Mouse (Mus musculus) thymus, postnatal 25 days (tissue): ENCODE measurements around the gene Gm11938.

Source experiments
- DNase-seq: peaks from one replicate; pipeline ENCODE4 v3.0.0; 2022

Gene Gm11938

GRCm38 (mm10) chr11:99566530-99566929 is 36.6 kb downstream of the Gm11938 start, which contains the start of gene Krtap3-1:
Gene Krtap3-1 (minus strand): TSS chr11:99566630.
- no peak for DNase-seq

GRCm38 (mm10) chr11:99562580-99562979 is 40.5 kb downstream of the Gm11938 start:
- DNase-seq = no peak

GRCm38 (mm10) chr11:99559366-99559765 is 43.7 kb downstream of the Gm11938 start, which contains the start of gene Gm11939:
Gene Gm11939 (minus strand): TSS chr11:99559466.
- no peak for DNase-seq

GRCm38 (mm10) chr11:99557976-99558745 is 44.9 kb downstream of the Gm11938 start:
- DNase-seq = no peak

GRCm38 (mm10) chr11:99556753-99557152 is 46.4 kb downstream of the Gm11938 start, which contains the start of gene Krtap3-2:
Gene Krtap3-2 (minus strand): TSS chr11:99556853.
- no peak for DNase-seq

- DNase-seq = no peak
Measured at GRCm38 (mm10) chr11:99556195-99556594, 46.9 kb downstream of the Gm11938 start.
